Mouse (Mus musculus) kidney, adult 9 months (tissue): ENCODE measurements around the gene Phospho1.

Experiments used
- DNase-seq: peaks from one replicate; pipeline ENCODE4 v3.0.0; 2022

Gene Phospho1

DNA sequence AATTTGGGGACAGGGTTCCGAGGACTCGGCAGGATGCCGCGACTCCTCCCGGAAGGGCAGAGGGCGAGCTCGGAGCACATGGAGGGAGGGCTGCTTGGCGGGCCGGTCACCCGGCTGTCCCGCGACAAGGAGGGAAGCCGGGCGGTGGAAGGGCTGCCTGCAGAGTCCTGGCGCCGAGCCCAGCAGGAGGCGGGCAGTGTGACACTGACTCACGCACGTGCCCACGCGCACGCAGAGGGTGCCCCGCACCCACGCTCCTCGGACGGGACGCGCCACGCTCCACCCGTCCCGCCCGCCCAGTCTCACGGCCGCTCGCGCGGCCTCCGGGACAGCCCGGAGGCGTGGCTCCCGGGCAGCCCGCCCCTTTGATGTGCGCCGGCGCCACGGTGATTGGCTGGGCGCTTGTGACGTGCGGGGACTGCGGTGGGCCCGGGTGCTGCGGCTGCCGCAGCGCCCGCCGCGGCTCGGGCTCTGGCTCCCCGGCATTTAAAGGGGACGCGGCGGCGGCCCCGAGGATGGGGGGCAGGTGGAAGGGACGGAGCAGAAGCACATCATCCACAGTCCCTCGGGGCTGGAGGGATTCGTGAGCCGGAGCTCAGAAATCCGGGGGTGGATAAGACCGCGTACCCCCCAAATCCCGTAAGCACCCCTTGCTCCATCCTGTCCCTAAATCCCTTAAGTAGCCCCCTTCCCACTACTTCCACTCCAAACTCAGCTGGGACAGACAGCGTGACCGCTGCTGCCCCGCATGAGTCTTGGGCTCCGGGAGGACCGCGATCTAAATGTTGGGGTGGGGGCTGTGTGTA is at the start of gene Phospho1:
Gene Phospho1, plus strand, starts transcription at position 429 of the 806 bp plus-strand sequence.
- DNase-seq = peak; percentile 88

- peak; percentile 48 for DNase-seq
Observed at GRCm38 (mm10) chr11:95777323-95778297, 46.7 kb upstream of the Phospho1 start.

DNA sequence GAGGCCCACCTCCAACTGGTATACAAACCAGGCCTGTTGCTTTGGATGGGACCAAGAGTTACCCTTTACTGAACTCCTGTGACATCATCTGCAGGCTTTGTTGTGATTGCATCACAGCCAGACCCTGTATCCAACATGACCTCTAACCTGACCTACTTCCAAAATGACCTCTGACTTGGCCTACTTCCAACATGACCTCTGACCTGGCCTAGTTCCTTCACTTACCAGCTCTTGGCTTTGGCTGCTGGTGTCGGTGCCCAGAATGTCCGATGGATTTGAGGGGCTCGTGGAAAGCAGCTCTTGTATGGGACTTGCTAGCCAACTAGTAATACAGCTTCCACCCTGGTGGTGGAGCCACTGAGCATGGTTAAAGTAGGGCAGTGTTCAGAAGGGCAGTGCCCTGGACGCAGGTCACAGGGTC is 45.5 kb upstream of the Phospho1 start:
- DNase-seq = peak; percentile 39

DNA sequence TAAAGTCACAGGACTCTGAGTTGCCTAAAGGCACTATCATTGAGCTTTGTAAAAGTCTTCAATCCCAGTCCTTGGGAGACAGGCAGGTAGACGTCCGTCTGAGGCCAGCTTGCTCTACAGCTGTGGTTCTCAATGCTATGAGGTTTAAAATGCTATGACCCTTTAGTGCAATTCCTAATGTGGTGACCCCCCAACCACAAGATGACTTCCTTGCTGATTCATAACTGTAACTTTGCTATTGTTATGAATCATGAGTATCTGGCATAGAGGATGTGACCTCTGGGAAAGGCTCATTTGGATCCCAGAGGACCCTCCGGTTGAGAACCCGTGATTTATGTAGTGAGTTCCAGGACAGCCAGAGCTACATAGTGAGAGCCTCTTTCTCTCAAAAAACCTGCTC is 44.9 kb upstream of the Phospho1 start:
- no peak for DNase-seq

- DNase-seq = no peak
Observed at GRCm38 (mm10) chr11:95780480-95780879, 43.8 kb upstream of the Phospho1 start.

- no peak for DNase-seq
Observed at GRCm38 (mm10) chr11:95781557-95781956, 42.7 kb upstream of the Phospho1 start.

DNA sequence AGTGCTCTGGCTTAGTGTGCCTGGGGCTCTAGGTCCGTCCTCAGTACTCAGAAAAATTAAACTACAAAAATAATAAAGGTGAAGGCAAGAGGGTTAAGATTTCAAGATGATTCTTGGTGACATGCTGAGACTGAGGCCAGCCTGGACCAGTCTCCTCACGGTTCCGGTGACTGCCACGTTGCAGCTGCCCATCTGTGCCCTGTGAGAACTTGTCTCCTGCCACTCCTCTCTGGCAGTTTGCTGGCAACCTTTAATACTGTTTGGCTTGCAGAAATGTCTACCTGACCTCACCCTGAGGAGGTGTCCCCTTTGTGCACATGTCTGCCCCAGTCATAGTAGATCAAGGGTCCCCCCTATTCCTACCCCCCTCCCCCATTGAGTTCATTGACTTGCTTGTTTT is 40.8 kb upstream of the Phospho1 start:
- DNase-seq = no peak

- no peak for DNase-seq
Observed at GRCm38 (mm10) chr11:95783958-95784357, 40.3 kb upstream of the Phospho1 start.

GRCm38 (mm10) chr11:95785675-95786074 is 38.6 kb upstream of the Phospho1 start:
- DNase-seq = no peak

GRCm38 (mm10) chr11:95786511-95786910 is 37.8 kb upstream of the Phospho1 start:
- DNase-seq = no peak

GRCm38 (mm10) chr11:95789451-95789891 is 34.8 kb upstream of the Phospho1 start:
- DNase-seq = peak; percentile 60

- DNase-seq = no peak
Observed at GRCm38 (mm10) chr11:95791787-95792186, 32.5 kb upstream of the Phospho1 start.

GRCm38 (mm10) chr11:95792950-95793509 is 31.3 kb upstream of the Phospho1 start:
- no peak for DNase-seq

- no peak for DNase-seq
Observed at GRCm38 (mm10) chr11:95794201-95794600, 30.1 kb upstream of the Phospho1 start.

- DNase-seq = peak; percentile 52
Observed at GRCm38 (mm10) chr11:95795582-95795981, 28.7 kb upstream of the Phospho1 start.

DNA sequence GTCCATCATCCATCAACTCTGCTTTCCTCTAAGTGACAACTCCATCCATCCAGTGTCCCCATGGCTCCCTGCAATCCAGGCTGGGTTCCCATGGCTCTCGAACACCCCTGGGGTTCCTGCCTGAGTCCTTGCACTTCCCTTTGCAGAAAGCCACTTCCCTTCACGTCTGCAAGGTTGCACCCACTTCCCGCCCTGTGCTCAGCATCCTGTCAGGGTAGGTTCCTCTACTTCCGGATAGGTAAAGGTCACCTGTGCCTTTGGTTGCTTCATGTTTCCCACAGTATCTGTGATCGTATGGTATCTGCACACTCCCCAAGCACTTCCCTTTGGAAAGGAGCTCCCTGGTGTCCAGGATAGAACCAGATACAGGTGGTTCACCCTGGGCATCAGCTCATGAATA is 19.3 kb upstream of the Phospho1 start:
- no peak for DNase-seq

GRCm38 (mm10) chr11:95805527-95805926 is 18.8 kb upstream of the Phospho1 start:
- DNase-seq = peak; percentile 45

- no peak for DNase-seq
Observed at GRCm38 (mm10) chr11:95807884-95808283, 16.4 kb upstream of the Phospho1 start.

DNA sequence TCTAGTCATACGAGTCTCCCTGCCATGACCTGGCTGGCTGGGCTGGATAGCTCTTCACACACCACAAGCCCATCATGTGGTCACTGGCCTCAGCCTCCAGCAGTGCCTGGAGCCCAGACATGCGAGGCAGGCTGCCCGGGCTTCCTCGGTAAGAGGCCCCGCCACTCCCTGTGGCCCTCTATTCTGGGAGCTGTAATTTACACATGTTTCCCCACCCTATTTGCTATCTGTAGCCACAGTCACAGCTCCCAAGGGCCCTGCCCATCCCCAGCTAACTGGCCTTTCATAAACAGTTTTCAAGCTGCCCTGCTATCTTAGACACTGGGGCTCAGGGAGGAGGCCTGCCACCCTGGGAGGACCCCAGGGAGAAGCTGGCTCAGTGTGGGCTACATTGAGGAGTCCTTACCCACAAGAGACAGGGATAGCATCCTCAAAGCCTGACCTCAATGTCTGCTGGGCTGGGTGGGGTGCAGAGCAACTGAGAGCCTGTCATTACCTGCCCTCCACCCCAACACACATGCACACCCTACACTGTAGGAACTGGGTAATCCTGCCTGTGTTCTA is 15.8 kb upstream of the Phospho1 start:
- no peak for DNase-seq

DNA sequence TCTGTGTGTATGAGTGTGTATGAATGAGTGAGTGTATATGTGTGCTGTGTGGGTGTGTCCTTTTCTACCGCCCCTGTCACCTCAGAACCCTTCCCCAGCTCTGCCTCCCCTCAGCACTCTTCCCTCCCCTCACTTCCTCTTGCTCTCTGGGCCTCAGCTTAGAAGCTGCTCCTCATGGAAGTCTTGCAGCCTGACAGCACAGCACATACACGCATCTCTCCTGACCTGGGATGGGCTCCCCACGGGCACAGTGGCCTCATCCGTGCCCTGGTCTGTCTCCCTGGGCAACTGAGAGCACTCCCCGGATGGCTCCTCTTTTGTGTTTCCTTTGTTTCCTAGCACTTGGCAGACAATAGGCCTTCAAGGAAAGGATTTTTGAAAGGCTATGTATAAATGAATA is 14.7 kb upstream of the Phospho1 start:
- DNase-seq = no peak

DNA sequence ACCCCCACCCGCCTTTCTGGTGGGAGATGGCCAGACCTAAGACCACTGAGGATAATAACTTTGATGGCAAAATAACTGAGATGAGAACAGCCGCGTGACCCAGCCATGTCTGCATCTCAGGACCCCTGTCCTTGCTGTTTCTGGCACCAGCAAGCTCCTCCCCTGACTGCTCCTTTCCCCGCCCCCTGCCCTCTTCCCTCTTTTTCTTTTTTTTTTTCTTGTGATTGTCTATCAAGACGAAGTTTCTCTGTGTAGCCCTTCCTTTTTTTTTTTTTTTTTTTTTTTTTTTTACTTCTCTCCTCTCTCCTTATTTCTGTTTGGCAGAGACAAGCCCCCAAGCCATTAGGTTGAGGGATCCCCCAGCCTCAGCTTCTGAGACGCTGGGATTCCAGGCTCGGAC is 13.5 kb upstream of the Phospho1 start:
- DNase-seq = no peak

DNA sequence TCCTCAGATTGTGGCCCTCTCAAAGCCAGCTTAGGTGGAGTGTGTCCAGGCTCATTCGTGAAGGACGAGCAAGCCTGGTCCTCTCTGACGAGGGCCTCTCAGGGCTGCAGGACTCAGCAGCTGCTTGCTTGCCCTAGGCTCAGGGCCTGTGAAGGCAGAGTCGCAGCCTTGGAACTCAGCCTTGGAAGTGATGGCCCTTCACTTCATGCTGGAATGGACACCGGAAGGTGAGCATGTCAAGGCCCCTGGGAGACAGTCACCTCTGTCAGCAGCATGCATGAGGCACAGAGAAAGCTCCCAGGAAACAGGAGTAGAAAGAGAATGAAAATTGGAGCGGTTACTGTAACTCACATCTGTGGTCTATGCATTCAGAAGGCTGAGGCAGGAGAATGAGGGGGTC is 12.6 kb upstream of the Phospho1 start:
- no peak for DNase-seq

GRCm38 (mm10) chr11:95812224-95812623 is 12.1 kb upstream of the Phospho1 start:
- no peak for DNase-seq
